Mouse (Mus musculus): ENCODE measurements around the gene Mapk8ip2.

- TF ChIP-seq CTCF (conservative IDR thresholded peaks at IDR 0.05; ENCODE audit: low read length), result no peak
- TF ChIP-seq NANOG (IDR thresholded peaks at IDR 0.05; ENCODE audit: borderline replicate concordance, low read length), result no peak
Observed at GRCm38 (mm10) chr15:89496841-89497240, 43.1 kb downstream of the Mapk8ip2 start.

All from E14TG2a.4 (cell line).